Mouse (Mus musculus) limb, embryonic 12.5 days (tissue): ENCODE measurements around the gene Psma5. TPM values are rescaled to one million over a fixed set of nuclear protein-coding genes. Genes with fewer than 3 reads are reported as not detected.

Experiments
- ATAC-seq: fragments of 200-750 bp; cut with Nextera tagmentation; 2 replicates; pipeline ENCODE4 v1.8.0; 2017; ENCODE audit warnings: low read depth, moderate TSS enrichment; ENCODE audit not compliant: insufficient number of reproducible peaks, insufficient read depth, low FRiP score, low TSS enrichment
- H3K27ac ChIP-seq: fragments of 300-500 bp; sonication (generic); 2 replicates; pipeline ENCODE4 v1.5.1; 2016; ENCODE audit warnings: mild to moderate bottlenecking, moderate library complexity
- H3K27me3 ChIP-seq: fragments of 300-500 bp; sonication (generic); 2 replicates; pipeline ENCODE4 v1.6.1; 2016; ENCODE audit warnings: mild to moderate bottlenecking, moderate library complexity
- H3K36me3 ChIP-seq: fragments of 300-500 bp; sonication (generic); 2 replicates; pipeline ENCODE4 v1.6.1; 2016; ENCODE audit warnings: mild to moderate bottlenecking, moderate library complexity
- H3K4me1 ChIP-seq: fragments of 300-500 bp; sonication (generic); replicated peaks from 2 replicates; pipeline ENCODE4 v1.6.1; 2016
- H3K4me2 ChIP-seq: fragments of 300-500 bp; sonication (generic); 2 replicates; pipeline ENCODE4 v1.6.1; 2016; ENCODE audit warnings: mild to moderate bottlenecking, moderate library complexity
- H3K4me3 ChIP-seq: fragments of 300-500 bp; sonication (generic); replicated peaks from 2 replicates; pipeline ENCODE4 v1.5.1; 2016; ENCODE audit warnings: mild to moderate bottlenecking
- H3K9ac ChIP-seq: fragments of 300-500 bp; sonication (generic); replicated peaks from 2 replicates; pipeline ENCODE4 v1.6.1; 2016; ENCODE audit warnings: mild to moderate bottlenecking, moderate library complexity
- H3K9me3 ChIP-seq: fragments of 300-500 bp; sonication (generic); 2 replicates; pipeline ENCODE4 v1.6.1; 2016; ENCODE audit warnings: mild to moderate bottlenecking, moderate library complexity
- WGBS: fragments of 180-500 bp; shearing (Covaris S2); methylation state at CpG from one replicate; pipeline ENCODE4 v1.1.7; 2016; 5-methylcytosine and 5-hydroxymethylcytosine counted together
- polyA plus RNA-seq: library from polyadenylated mRNA; unstranded; fragments of >200 nt; fragmentation: Nextera tagmentation; extraction: Ambion mirVana; gene quantifications from 2 replicates; pipeline ENCODE4 v1.2.1, GENCODE M21; 2016

Gene Psma5
- polyA plus RNA-seq, 1 experiment from 2014 or later = 302 TPM

- Histone ChIP-seq H3K4me2 (peak overlapping the region; percentile 91), H3K4me3 (peak overlapping the region; percentile 91), H3K27ac (peak overlapping the region; percentile 88), H3K9me3 (no peaks in the 10 kb centered on the region), H3K27me3 (no peaks in the 10 kb centered on the region), H3K4me1 (peaks cover 32% of the 10 kb centered on the region), H3K9ac (peak overlapping the region; percentile 52), H3K36me3 (peaks cover 21% of the 10 kb centered on the region)
- 18% methylated on average over 6 of the region's 6 CpGs for WGBS
- no peak for ATAC-seq
Measured at GRCm38 (mm10) chr3:108283241-108283561, 26.5 kb downstream of the Psma5 start.

- H3K27me3 ChIP-seq = no peaks in the 10 kb centered on the region
- H3K9me3 ChIP-seq = no peaks in the 10 kb centered on the region
- H3K27ac ChIP-seq = peak within 1 kb of the TSS; percentile 88
- H3K36me3 ChIP-seq = peaks cover 15% of the 10 kb centered on the region
- H3K4me1 ChIP-seq = peaks cover 39% of the 10 kb centered on the region
- WGBS = under 1% methylated on average over 93 of the region's 109 CpGs
- peak within 1 kb of the TSS; percentile 91 for H3K4me2 ChIP-seq
- peak; percentile 98 for ATAC-seq
- peak within 1 kb of the TSS; percentile 91 for H3K4me3 ChIP-seq
- peak within 1 kb of the TSS; percentile 83 for H3K9ac ChIP-seq
Measured at GRCm38 (mm10) chr3:108283781-108284601, 27.3 kb downstream of the Psma5 start, which contains the start of gene Sort1. TSS of gene Sort1 (plus strand) at chr3:108284082.

- H3K27ac ChIP-seq = no peak overlapping the region
- 63% methylated on average over 4 of the region's 4 CpGs for WGBS
- H3K4me2 ChIP-seq = peak overlapping the region; percentile 91
- H3K27me3 ChIP-seq = no peaks in the 10 kb centered on the region
- no peak overlapping the region for H3K9ac ChIP-seq
- H3K9me3 ChIP-seq = no peaks in the 10 kb centered on the region
- peaks cover 4% of the 10 kb centered on the region; the same call in 1 of the 2 replicates for H3K36me3 ChIP-seq
- peak overlapping the region; percentile 91 for H3K4me3 ChIP-seq
- peaks cover 42% of the 10 kb centered on the region for H3K4me1 ChIP-seq
- ATAC-seq = no peak
Measured at GRCm38 (mm10) chr3:108285078-108285711, 28.5 kb downstream of the Psma5 start.

GRCm38 (mm10) chr3:108286671-108287439, 30.1 kb downstream of the Psma5 start:
- no peaks in the 10 kb centered on the region for H3K27me3 ChIP-seq
- H3K4me1 ChIP-seq = peaks cover 47% of the 10 kb centered on the region
- H3K36me3 ChIP-seq = no peaks in the 10 kb centered on the region
- 64% methylated on average over 14 of the region's 14 CpGs for WGBS
- peak overlapping the region; percentile 82; the same call in 1 of the 2 replicates for H3K27ac ChIP-seq
- H3K4me3 ChIP-seq = no peak overlapping the region
- peak overlapping the region; percentile 36 for H3K4me2 ChIP-seq
- H3K9ac ChIP-seq = no peak overlapping the region
- ATAC-seq = no peak
- H3K9me3 ChIP-seq = no peaks in the 10 kb centered on the region

GRCm38 (mm10) chr3:108287811-108288805, 31.4 kb downstream of the Psma5 start:
- ATAC-seq = no peak; the same call in 1 of the 2 replicates
- no peaks in the 10 kb centered on the region for H3K27me3 ChIP-seq
- peak overlapping the region; percentile 36 for H3K4me2 ChIP-seq
- no peaks in the 10 kb centered on the region for H3K36me3 ChIP-seq
- WGBS = 12% methylated on average over 17 of the region's 17 CpGs
- H3K9ac ChIP-seq = 0 out of 2 replicates have a peak overlapping the region, but pooled peaks have one; percentile 31
- H3K4me3 ChIP-seq = no peak overlapping the region
- H3K9me3 ChIP-seq = no peaks in the 10 kb centered on the region
- H3K4me1 ChIP-seq = peaks cover 41% of the 10 kb centered on the region
- peak overlapping the region; percentile 82 for H3K27ac ChIP-seq

GRCm38 (mm10) chr3:108289311-108290130, 32.8 kb downstream of the Psma5 start:
- Histone ChIP-seq H3K27ac (no peak overlapping the region), H3K4me1 (peaks cover 49% of the 10 kb centered on the region), H3K9ac (no peak overlapping the region), H3K4me2 (no peak overlapping the region), H3K27me3 (no peaks in the 10 kb centered on the region), H3K36me3 (no peaks in the 10 kb centered on the region), H3K4me3 (no peak overlapping the region), H3K9me3 (no peaks in the 10 kb centered on the region)
- no peak for ATAC-seq
- WGBS = 82% methylated on average over 13 of the region's 13 CpGs

GRCm38 (mm10) chr3:108291036-108291799, 34.5 kb downstream of the Psma5 start:
- no peak for ATAC-seq
- Histone ChIP-seq H3K4me3 (no peak overlapping the region), H3K27ac (no peak overlapping the region), H3K9ac (no peak overlapping the region), H3K4me2 (no peak overlapping the region), H3K27me3 (no peaks in the 10 kb centered on the region), H3K9me3 (no peaks in the 10 kb centered on the region), H3K4me1 (peaks cover 60% of the 10 kb centered on the region), H3K36me3 (no peaks in the 10 kb centered on the region)
- WGBS = 69% methylated on average over 17 of the region's 17 CpGs

- H3K4me3 ChIP-seq = no peak overlapping the region
- H3K27ac ChIP-seq = peak overlapping the region; percentile 77; the same call in 1 of the 2 replicates
- WGBS = 37% methylated on average over 2 of the region's 2 CpGs
- H3K9me3 ChIP-seq = no peaks in the 10 kb centered on the region
- no peaks in the 10 kb centered on the region for H3K27me3 ChIP-seq
- H3K9ac ChIP-seq = no peak overlapping the region
- peaks cover 47% of the 10 kb centered on the region for H3K4me1 ChIP-seq
- peak overlapping the region; percentile 15; the same call in 1 of the 2 replicates for H3K4me2 ChIP-seq
- H3K36me3 ChIP-seq = no peaks in the 10 kb centered on the region
- ATAC-seq = no peak
Measured at GRCm38 (mm10) chr3:108294398-108294797, 37.7 kb downstream of the Psma5 start.
